Mouse (Mus musculus) monocyte, adult 5-6 weeks (primary cell): ENCODE data around the gene Usp8. TPM values are rescaled to one million over a fixed set of nuclear protein-coding genes. Genes with fewer than 3 reads are reported as not detected.

ENCODE experiments used
- ATAC-seq: fragments of 153-309, 156-312 bp; replicated peaks from 2 replicates; pipeline ENCODE4 v1.8.0; 2017; ENCODE audit warnings: mild to moderate bottlenecking; ENCODE audit not compliant: low TSS enrichment, insufficient number of reproducible peaks, severe bottlenecking, poor library complexity, low FRiP score
- total RNA-seq: library from RNA; stranded (forward); fragments of 200-1000, 200-491, 200-594 nt; gene quantifications from 3 replicates; pipeline ENCODE4 v1.2.3, GENCODE M21; 2017

The Usp8 gene
- total RNA-seq, 1 experiment from 2014 or later = 77.6 TPM

GRCm38 (mm10) chr2:126730502-126730901, 23.4 kb downstream of the Usp8 start:
- no peak for ATAC-seq

GRCm38 (mm10) chr2:126735339-126736073, 28.4 kb downstream of the Usp8 start:
- no peak for ATAC-seq

- ATAC-seq = no peak
Observed at GRCm38 (mm10) chr2:126740314-126740713, 33.2 kb downstream of the Usp8 start.

GRCm38 (mm10) chr2:126743389-126743788, 36.3 kb downstream of the Usp8 start:
- ATAC-seq = no peak

GRCm38 (mm10) chr2:126755664-126756063, 48.5 kb downstream of the Usp8 start:
- ATAC-seq = no peak

- ATAC-seq = no peak
Observed at GRCm38 (mm10) chr2:126759351-126759750, 52.2 kb downstream of the Usp8 start.

- ATAC-seq = no peak
Observed at GRCm38 (mm10) chr2:126765867-126766582, 58.9 kb downstream of the Usp8 start.

- ATAC-seq = no peak
Observed at GRCm38 (mm10) chr2:126767599-126767998, 60.5 kb downstream of the Usp8 start.

- no peak for ATAC-seq
Observed at GRCm38 (mm10) chr2:126768194-126768593, 61.1 kb downstream of the Usp8 start.

GRCm38 (mm10) chr2:126769431-126770181, 62.5 kb downstream of the Usp8 start:
- ATAC-seq = no peak

- ATAC-seq = no peak
Observed at GRCm38 (mm10) chr2:126772217-126772616, 65.1 kb downstream of the Usp8 start.

GRCm38 (mm10) chr2:126775951-126776350, 68.8 kb downstream of the Usp8 start:
- no peak for ATAC-seq

GRCm38 (mm10) chr2:126776416-126776815, 69.3 kb downstream of the Usp8 start:
- no peak for ATAC-seq

GRCm38 (mm10) chr2:126778806-126779205, 71.7 kb downstream of the Usp8 start:
- ATAC-seq = no peak

GRCm38 (mm10) chr2:126780286-126780685, 73.2 kb downstream of the Usp8 start:
- ATAC-seq = no peak

GRCm38 (mm10) chr2:126781478-126781877, 74.3 kb downstream of the Usp8 start:
- ATAC-seq = no peak

- no peak for ATAC-seq
Observed at GRCm38 (mm10) chr2:126782433-126782832, 75.3 kb downstream of the Usp8 start.

- no peak for ATAC-seq
Observed at GRCm38 (mm10) chr2:126783370-126783769, 76.2 kb downstream of the Usp8 start, which contains the start of gene Usp50. Usp50 (minus strand) TSS chr2:126783470.

GRCm38 (mm10) chr2:126787721-126788342, 80.7 kb downstream of the Usp8 start:
- ATAC-seq = no peak
